Mouse (Mus musculus): ENCODE measurements around the gene Gria3. TPM values are rescaled to one million over a fixed set of nuclear protein-coding genes. Genes with fewer than 3 reads are reported as not detected.

Gria3 gene
- 57.3 and 61.7 TPM in 2 replicates for polyA plus RNA-seq (2012; rRNA removed)

DNA sequence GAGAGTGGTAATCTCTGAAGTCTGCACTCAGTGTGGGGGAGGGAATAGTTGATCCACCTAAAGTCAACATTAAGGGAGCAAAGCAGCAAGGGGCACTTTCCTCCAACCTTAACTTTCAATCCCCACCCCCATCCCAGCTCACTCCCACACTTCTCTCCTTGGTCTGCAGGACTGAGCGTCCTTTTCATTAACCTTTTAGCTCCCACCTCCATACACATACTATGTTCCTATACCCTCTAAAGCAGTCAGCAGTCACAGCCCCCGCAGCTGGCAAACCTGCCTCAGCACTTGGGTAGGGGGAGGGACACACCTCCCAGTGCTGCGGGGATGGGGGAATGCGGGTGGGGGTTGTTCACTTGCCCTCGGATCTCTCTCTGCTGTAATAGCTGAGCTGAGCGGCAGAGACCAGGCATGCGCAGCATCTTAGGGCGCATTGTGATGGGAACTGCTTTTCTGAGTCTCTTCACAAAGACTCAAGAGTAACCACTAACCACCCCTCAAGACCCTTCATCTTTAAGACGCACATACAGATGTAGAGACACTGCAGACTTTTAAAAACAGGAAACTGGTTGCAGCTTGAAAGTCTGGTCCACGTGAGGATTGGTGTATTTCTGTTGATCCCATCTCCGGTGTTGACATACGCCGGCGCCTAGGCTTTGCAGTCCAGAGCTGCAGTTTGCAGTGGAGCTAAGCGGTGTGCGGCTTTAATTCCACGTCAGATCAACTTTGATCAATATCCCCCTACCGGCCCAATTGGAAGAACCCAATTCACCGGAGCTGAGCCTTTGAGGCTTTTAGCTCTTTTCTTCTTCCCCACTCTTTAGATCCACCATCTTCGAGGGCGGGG, at the start of gene Gria3:
Gene Gria3 (plus strand): TSS at position 797 of the 847 bp plus-strand sequence.
- 8% methylated on average over 21 of the region's 21 CpGs for WGBS
- no peaks in the 10 kb centered on the region for H3K4me1 ChIP-seq (ENCODE audit: control insufficient read depth, insufficient read depth, low read length)

DNA sequence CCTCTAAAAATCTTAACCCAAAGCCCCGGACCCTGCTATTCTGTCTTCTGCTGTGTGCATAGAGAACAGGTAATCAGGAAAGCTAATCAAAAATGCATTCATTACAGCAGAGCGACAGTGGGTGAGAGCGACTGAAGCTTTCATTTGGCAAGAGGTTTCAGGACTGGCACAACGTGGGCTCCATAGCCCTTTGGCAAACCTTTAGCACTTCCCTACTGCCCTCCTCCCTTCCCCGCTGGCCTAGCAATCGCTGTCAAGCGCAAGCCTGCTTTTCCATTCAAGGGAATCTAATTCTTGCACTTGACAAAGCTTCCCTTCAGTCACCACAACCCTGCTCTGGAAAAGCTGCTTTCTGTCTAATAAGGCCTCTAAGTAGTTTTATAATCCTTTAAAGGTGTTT, 13.6 kb upstream of the Gria3 start:
- Histone ChIP-seq H3K4me1 (ENCODE audit: control insufficient read depth, insufficient read depth, low read length) (no peaks in the 10 kb centered on the region), H3K27ac (ENCODE audit: insufficient read depth, low read length) (no peak overlapping the region), H3K27me3 (ENCODE audit: control insufficient read depth, insufficient read depth, low read length) (no peaks in the 10 kb centered on the region), H3K4me3 (replicated peaks; ENCODE audit: insufficient read depth, low read depth, low read length) (no peak overlapping the region)
- no peak for DNase-seq
- no peak for TF ChIP-seq POLR2A (IDR thresholded peaks at IDR 0.05; ENCODE audit: borderline replicate concordance, insufficient read depth, low read length)
- TF ChIP-seq CTCF (IDR thresholded peaks at IDR 0.05; ENCODE audit: borderline replicate concordance, insufficient read depth, low read depth, low read length), result no peak
- 21% methylated on average over 7 of the region's 7 CpGs for WGBS

More for the DNA sequence above, at the start of gene Gria3:
- DNase-seq, result no peak
- Histone ChIP-seq H3K4me3 (replicated peaks; ENCODE audit: insufficient read depth, low read depth, low read length) (peak within 1 kb of the TSS; percentile 47), H3K27ac (ENCODE audit: insufficient read depth, low read length) (no peak within 1 kb of the TSS), H3K27me3 (ENCODE audit: control insufficient read depth, insufficient read depth, low read length) (no peaks in the 10 kb centered on the region; the same call in 1 of the 2 replicates)
- TF ChIP-seq POLR2A (IDR thresholded peaks at IDR 0.05; ENCODE audit: borderline replicate concordance, insufficient read depth, low read length), result no peak
- TF ChIP-seq CTCF (IDR thresholded peaks at IDR 0.05; ENCODE audit: borderline replicate concordance, insufficient read depth, low read depth, low read length), result no peak

DNA sequence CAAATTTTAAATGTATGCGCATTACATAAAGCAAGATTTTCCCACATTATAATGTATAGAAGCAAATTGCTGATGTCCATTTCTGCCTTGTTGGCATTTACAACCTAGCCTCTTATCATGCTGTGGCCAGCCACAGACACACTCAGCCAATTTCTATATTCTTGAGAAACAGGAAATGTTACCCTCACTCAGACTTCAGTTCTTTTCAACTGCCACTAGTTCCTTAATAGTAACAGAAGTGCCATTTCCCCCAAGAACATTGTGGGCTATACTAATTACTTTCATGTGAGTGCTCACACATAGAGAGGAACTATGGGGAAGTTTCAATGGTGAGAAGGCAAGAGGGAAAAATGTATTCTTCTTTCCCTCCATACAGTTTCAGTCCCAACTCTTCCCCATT, 11.6 kb upstream of the Gria3 start:
- no peak overlapping the region for H3K27ac ChIP-seq (ENCODE audit: insufficient read depth, low read length)
- no peaks in the 10 kb centered on the region for H3K27me3 ChIP-seq (ENCODE audit: control insufficient read depth, insufficient read depth, low read length)
- no peak for TF ChIP-seq CTCF (IDR thresholded peaks at IDR 0.05; ENCODE audit: borderline replicate concordance, insufficient read depth, low read depth, low read length)
- no peak for TF ChIP-seq POLR2A (IDR thresholded peaks at IDR 0.05; ENCODE audit: borderline replicate concordance, insufficient read depth, low read length)
- no peaks in the 10 kb centered on the region for H3K4me1 ChIP-seq (ENCODE audit: control insufficient read depth, insufficient read depth, low read length)
- 97% methylated on average over 1 of the region's 1 CpGs for WGBS
- no peak overlapping the region for H3K4me3 ChIP-seq (replicated peaks; ENCODE audit: insufficient read depth, low read depth, low read length)
- DNase-seq, result no peak

DNA sequence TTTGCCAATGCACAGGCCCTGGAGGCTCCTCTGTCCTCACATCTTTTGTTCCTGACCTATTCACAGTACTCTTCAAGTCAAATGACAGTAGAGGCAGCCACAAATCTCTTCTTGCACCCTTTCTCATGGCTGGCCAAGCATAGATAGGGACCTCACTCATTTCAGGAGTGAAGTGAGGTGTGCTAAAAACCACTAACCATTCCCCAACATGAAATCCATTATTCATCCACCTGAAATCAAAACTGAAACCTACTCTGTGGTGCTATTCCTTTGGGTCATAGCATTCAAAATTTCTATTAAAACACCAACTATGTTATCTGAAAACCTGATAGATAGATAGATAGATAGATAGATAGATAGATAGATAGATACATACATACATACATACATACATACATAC, 2.2 kb upstream of the Gria3 start:
- DNase-seq, result no peak
- Histone ChIP-seq H3K4me1 (ENCODE audit: control insufficient read depth, insufficient read depth, low read length) (no peaks in the 10 kb centered on the region), H3K27ac (ENCODE audit: insufficient read depth, low read length) (no peak overlapping the region), H3K27me3 (ENCODE audit: control insufficient read depth, insufficient read depth, low read length) (no peaks in the 10 kb centered on the region; the same call in 1 of the 2 replicates), H3K4me3 (replicated peaks; ENCODE audit: insufficient read depth, low read depth, low read length) (no peak overlapping the region)
- TF ChIP-seq CTCF (IDR thresholded peaks at IDR 0.05; ENCODE audit: borderline replicate concordance, insufficient read depth, low read depth, low read length) (no peak), POLR2A (IDR thresholded peaks at IDR 0.05; ENCODE audit: borderline replicate concordance, insufficient read depth, low read length) (no peak)

DNA sequence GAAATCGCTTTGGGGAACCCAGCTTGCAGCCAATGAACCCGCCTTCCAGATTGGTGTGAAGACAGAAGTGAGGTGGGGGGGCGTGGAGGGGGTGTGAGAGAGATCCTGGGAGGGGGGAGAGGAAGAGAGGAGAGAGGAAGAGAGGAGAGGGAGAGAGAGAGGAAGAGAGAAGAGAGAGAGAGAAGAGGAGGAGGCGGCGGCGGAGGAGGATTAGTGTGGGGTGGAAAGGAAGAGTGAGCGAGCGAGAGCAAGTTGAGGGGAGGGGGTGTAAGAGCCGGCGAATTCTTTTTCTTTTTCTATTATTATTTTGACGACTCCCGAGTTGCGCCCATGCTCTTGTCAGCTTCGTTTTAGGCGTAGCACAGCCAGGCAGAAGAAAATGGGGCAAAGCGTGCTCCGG, 532 bp downstream of the Gria3 start:
- Histone ChIP-seq H3K4me1 (ENCODE audit: control insufficient read depth, insufficient read depth, low read length) (no peaks in the 10 kb centered on the region), H3K27ac (ENCODE audit: insufficient read depth, low read length) (no peak overlapping the region), H3K4me3 (replicated peaks; ENCODE audit: insufficient read depth, low read depth, low read length) (peak overlapping the region; percentile 40), H3K27me3 (ENCODE audit: control insufficient read depth, insufficient read depth, low read length) (no peaks in the 10 kb centered on the region; the same call in 1 of the 2 replicates)
- WGBS, result 6% methylated on average over 17 of the region's 17 CpGs
- no peak for TF ChIP-seq CTCF (IDR thresholded peaks at IDR 0.05; ENCODE audit: borderline replicate concordance, insufficient read depth, low read depth, low read length)
- TF ChIP-seq POLR2A (IDR thresholded peaks at IDR 0.05; ENCODE audit: borderline replicate concordance, insufficient read depth, low read length), result no peak
- no peak for DNase-seq

DNA sequence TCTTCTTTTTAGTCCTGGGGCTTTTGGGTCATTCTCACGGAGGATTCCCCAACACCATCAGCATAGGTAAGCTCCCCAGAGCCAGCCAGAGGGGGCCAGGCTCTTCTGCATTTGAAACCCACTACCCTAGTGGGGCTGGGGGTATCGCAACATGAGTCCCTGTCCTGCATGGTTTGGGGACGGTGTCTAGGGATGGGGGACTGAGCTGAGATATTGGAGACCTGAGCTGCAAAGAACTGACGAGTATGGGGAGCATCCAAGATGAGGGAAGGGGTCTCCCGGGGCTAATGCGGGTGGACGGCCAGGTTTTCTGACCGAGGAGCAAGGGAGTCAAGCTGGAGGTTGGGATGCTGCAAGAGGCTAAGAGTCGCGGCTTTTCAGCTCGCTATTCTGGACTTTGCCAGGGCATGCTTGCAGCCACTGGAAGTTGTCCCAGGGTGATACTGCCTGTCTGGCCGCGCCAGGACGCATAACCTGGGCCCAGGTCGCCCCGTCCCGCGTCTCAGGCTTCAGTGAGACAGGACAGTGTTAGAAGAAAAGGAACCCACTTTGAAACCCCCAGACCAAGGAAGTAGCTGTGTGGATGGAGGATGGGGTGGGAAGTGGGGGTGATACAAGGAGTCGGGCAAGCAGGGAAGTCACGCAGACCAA, 1.1 kb downstream of the Gria3 start:
- Histone ChIP-seq H3K4me1 (ENCODE audit: control insufficient read depth, insufficient read depth, low read length) (no peaks in the 10 kb centered on the region), H3K27me3 (ENCODE audit: control insufficient read depth, insufficient read depth, low read length) (no peaks in the 10 kb centered on the region; the same call in 1 of the 2 replicates), H3K4me3 (replicated peaks; ENCODE audit: insufficient read depth, low read depth, low read length) (peak overlapping the region; percentile 40), H3K27ac (ENCODE audit: insufficient read depth, low read length) (no peak overlapping the region)
- TF ChIP-seq CTCF (IDR thresholded peaks at IDR 0.05; ENCODE audit: borderline replicate concordance, insufficient read depth, low read depth, low read length) (no peak), POLR2A (IDR thresholded peaks at IDR 0.05; ENCODE audit: borderline replicate concordance, insufficient read depth, low read length) (no peak)
- 4% methylated on average over 20 of the region's 20 CpGs for WGBS
- no peak for DNase-seq

DNA sequence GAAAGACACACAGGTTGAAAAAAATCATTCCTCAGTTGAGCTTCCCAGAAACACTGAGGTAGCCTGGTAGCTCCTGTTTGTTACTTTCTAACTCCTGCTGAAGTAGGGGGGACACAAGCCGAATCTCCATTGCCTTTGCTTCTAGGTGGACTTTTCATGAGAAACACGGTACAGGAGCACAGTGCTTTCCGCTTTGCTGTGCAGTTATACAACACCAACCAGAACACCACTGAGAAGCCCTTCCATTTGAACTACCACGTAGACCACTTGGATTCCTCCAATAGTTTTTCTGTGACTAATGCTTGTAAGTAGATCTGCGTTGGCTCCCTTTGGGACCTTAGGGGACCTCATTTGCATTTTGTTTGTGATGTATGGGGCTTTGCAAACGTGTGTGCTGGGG, 2.0 kb downstream of the Gria3 start:
- TF ChIP-seq CTCF (IDR thresholded peaks at IDR 0.05; ENCODE audit: borderline replicate concordance, insufficient read depth, low read depth, low read length) (no peak), POLR2A (IDR thresholded peaks at IDR 0.05; ENCODE audit: borderline replicate concordance, insufficient read depth, low read length) (no peak)
- no peaks in the 10 kb centered on the region for H3K4me1 ChIP-seq (ENCODE audit: control insufficient read depth, insufficient read depth, low read length)
- no peak for DNase-seq
- no peak overlapping the region for H3K27ac ChIP-seq (ENCODE audit: insufficient read depth, low read length)
- 29% methylated on average over 6 of the region's 6 CpGs for WGBS
- no peaks in the 10 kb centered on the region; the same call in 1 of the 2 replicates for H3K27me3 ChIP-seq (ENCODE audit: control insufficient read depth, insufficient read depth, low read length)
- H3K4me3 ChIP-seq (replicated peaks; ENCODE audit: insufficient read depth, low read depth, low read length), result no peak overlapping the region

All from cerebellum, adult 2 months (tissue).